Mouse (Mus musculus) ZHBTc4 (cell line): ENCODE results near the gene Bod1l.
A peak's percentile ranks its signal among the peaks of the same experiment; 100 is the strongest.

Source experiments
- DNase-seq: peaks from one replicate; pipeline ENCODE4 v3.0.0-alpha.2; 2011; ENCODE audit warnings: low read depth, low spot score

Gene Bod1l

GRCm38 (mm10) chr5:41758671-41759639 is 85.2 kb downstream of the Bod1l start:
- no peak for DNase-seq

DNA sequence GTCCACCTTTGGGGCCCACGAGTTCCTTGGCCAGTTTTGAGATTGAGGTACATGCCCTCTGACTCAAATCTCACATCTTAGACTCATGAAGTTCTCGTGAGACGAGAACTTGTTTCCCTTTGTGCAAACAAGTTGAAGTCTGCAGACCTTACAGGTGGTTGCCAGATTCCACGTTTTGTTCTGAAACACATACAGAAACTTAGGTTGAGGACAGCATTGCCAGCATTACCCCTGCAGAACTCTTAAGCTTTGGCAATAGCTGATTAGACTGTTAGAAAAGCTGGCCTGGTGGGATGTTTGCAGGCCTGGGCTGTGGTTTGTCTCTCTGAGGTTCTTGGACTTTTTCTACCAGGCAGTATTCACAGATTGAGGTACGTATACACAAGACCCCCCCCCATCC is 86.8 kb downstream of the Bod1l start:
- DNase-seq: no peak

DNA sequence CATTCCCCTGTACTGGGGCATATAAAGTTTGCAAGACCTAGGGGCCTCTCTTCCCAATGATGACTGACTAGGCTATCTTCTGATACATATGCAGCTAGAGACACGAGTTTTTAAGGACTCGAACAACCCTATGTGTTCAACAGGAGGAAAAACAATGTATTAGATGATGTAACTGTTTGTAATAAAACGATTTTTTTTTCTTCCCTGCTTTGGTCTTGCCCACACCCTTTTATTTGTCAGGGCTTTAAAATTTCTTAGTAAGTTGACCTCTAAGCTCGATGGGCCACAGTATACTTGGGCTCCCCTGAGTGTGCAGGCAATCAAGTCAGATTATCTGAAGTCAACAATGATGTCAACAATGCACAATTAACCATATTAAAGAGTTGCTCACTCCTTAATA is 87.7 kb downstream of the Bod1l start:
- no peak for DNase-seq

DNA sequence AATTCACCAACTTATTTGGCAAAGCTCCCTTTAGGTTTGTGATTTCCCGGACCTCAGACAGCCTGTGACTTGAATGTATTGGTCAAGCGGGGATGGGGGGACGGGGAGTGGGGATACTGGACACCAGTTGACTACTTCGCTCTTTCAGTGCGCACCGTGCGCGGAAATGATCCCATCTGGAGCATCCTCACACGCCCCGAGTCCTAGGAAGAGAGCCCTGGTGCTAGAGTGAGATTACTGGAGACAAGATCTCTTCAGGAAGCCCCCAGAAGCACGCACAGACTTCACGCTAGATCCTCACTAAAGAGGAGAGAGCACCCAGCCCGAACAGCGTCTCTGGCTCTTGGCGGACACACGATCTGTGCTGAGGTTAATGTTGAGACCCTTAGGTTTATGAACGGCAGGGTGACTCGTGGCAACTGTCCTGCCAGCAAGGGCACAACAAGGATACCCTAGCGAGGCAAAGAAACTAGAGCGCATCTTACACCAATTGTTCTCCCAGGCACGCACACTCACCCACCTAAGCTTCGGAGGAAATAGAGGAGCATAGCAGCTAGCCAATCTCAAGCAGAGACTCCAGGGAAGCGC is 88.6 kb downstream of the Bod1l start:
- DNase-seq: peak; percentile 22

DNA sequence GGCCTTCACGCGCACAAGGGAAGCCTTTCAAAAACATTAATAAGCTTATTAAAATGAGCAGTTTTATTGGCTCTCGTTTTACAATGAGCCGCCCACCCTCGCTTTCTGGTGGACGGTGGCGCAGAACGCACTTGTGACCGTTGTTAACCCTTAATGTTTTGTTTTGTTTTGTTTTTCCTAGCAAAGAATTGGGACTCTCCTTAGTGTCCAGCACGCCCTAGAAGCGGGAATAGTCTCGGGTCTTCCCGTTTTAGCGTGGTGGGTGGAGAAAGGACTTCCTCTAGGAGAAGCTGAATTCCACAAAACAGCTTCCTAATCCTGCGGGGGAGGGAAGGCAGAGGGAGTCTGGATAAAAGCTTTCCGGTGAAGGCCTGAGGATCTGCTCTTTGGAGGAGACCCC is 89.3 kb downstream of the Bod1l start:
- no peak for DNase-seq

GRCm38 (mm10) chr5:41754226-41754775 is 89.8 kb downstream of the Bod1l start:
- no peak for DNase-seq

DNA sequence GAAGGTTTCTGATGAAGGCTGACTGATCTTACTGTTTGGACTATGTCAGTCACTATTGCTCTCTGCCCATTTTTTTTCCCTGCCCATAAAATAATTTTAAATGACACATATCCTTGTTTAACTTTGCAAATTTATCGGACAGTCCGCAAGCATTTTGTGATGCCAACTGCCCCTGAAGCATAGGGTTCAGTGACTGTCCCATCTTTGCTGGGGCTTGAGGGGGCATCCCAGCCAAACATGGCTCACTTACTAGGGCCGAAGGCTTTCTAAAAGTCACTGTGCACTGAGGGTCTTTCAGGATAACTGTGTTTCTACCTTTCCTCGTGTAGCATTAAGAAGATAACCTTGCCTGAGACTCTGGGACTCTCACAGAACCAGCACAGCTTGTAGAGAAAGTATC is 91.4 kb downstream of the Bod1l start:
- DNase-seq: no peak

DNA sequence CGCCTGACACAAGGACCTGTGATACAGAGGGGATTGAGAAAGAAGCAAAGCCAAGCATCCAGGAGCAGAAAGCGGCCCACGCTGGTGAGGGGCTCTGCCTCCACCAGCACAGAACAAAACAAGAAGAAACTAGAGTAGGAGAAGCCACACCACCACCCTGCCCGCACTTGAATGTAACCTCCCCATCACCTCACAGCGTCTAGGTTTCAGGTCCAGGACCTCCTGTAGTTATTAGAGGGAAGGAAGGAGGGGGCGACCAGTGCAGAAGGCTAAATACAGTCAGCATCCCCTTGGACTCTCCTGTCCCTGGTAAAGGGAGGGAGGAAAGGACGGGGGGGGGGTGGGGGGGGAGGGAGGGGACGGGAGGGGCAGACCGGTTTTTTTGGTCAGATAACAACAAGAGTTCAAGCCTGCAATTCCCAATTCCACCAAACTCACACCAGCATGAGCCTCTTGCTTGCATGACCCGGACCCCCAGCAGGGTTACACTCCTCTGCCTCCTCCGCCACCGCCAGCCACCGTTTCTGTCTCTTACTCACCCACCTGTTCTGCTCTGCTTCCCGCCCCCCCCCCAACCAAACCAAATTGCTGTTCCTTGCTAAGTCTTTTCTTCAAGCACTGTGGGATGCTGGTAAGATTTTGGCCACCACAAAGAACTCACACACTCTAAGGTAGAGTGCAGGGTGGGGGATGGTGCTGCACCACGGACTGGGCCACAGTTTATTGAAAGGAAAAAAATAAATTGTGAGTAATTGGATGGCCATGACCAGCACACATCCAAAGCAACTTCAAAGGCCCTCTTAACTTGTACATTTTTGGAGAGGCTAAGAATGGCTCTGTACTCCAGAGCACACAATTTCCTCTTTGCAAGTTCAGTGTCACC is 99.0 kb downstream of the Bod1l start:
- peak; percentile 14 for DNase-seq

DNA sequence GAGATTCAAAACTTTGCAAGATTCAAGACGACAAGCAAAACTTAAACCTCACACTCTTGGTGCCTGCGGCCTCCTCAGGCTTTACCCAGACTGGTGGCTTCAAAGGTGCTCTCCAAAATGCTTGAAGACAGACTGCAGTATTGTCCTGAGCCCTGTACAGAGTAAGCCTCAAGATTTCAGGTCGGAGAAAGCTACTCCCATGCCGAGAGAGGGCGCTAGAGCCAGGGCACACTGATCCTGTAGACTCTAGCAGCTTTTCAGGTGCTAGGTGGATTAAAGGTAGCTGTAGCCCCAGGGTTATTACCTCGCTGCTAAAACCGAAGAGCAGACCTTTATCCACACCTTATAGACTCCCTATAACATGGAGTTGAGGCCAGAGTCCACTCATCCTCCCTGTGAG is 99.9 kb downstream of the Bod1l start:
- peak; percentile 75 for DNase-seq

DNA sequence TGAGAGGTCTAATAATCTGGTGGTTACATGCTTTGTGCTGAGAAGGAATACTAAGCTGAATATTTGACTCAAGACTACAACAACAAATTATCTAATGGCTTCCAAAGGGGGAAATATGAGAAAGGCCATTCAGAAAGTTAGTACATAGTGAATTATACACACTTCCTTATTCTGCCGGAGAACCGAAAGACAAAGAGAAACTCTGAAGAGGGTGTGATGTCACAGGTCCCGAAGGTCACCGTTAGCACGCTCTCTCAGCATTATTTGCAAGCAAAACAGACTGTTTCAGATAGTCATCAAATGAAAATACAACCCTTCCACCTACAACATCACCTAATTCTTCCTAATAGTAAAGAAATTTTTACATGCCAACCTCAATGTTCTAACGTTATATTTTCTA is 105.3 kb downstream of the Bod1l start:
- DNase-seq: no peak
